Mouse (Mus musculus) hindbrain, embryonic 14.5 days (tissue): ENCODE data around the gene A930004D18Rik. TPM values are rescaled to one million over a fixed set of nuclear protein-coding genes. Genes with fewer than 3 reads are reported as not detected.

Source experiments
- ATAC-seq: fragments of 200-750 bp; cut with Nextera tagmentation; 2 replicates; pipeline ENCODE4 v1.8.0; 2017; ENCODE audit warnings: moderate number of reproducible peaks, mild to moderate bottlenecking, moderate TSS enrichment, moderate library complexity; ENCODE audit not compliant: low FRiP score
- DNase-seq: peaks from one replicate; pipeline ENCODE4 v3.0.0-alpha.2; 2015; ENCODE audit warnings: low spot score
- H3K27ac ChIP-seq: fragments of 300-500 bp; sonication (generic); 2 replicates; pipeline ENCODE4 v1.5.1; 2014; ENCODE audit warnings: mild to moderate bottlenecking, moderate library complexity
- H3K27me3 ChIP-seq: fragments of 300-500 bp; sonication (generic); 2 replicates; pipeline ENCODE4 v1.6.1; 2014; ENCODE audit warnings: mild to moderate bottlenecking, low read length, mixed read lengths; ENCODE audit not compliant: control insufficient read depth, insufficient read depth
- H3K36me3 ChIP-seq: fragments of 300-500 bp; sonication (generic); replicated peaks from 2 replicates; pipeline ENCODE4 v1.6.1; 2014; ENCODE audit not compliant: control insufficient read depth, insufficient read depth
- H3K4me1 ChIP-seq: fragments of 300-500 bp; sonication (generic); replicated peaks from 2 replicates; pipeline ENCODE4 v1.6.1; 2014; ENCODE audit warnings: antibody characterized with exemption, low read length, mixed read lengths; ENCODE audit not compliant: control insufficient read depth, insufficient read depth
- H3K4me2 ChIP-seq: fragments of 300-500 bp; sonication (generic); replicated peaks from 2 replicates; pipeline ENCODE4 v1.6.1; 2014; ENCODE audit warnings: mild to moderate bottlenecking, moderate library complexity
- H3K4me3 ChIP-seq: fragments of 300-500 bp; sonication (generic); replicated peaks from 2 replicates; pipeline ENCODE4 v1.5.1; 2014; ENCODE audit warnings: mild to moderate bottlenecking, low read length
- H3K9ac ChIP-seq: fragments of 300-500 bp; sonication (generic); 2 replicates; pipeline ENCODE4 v1.6.1; 2014
- H3K9me3 ChIP-seq: fragments of 300-500 bp; sonication (generic); 2 replicates; pipeline ENCODE4 v1.6.1; 2016; ENCODE audit warnings: low read length; ENCODE audit not compliant: control insufficient read depth
- WGBS: fragments of 180-500 bp; shearing (Covaris S2); extraction: QIAGEN DNeasy Blood & Tissue Kit; methylation state at CpG from one replicate; pipeline ENCODE4 v1.1.7; 2014; 5-methylcytosine and 5-hydroxymethylcytosine counted together
- polyA plus RNA-seq: library from polyadenylated mRNA; unstranded; fragments of >200 nt; fragmentation: Nextera tagmentation; extraction: Ambion mirVana; gene quantifications from 2 replicates; pipeline ENCODE4 v1.2.1, GENCODE M21; 2014

A930004D18Rik gene
- polyA plus RNA-seq, 1 experiment from 2014 or later = 6.3 TPM

DNA sequence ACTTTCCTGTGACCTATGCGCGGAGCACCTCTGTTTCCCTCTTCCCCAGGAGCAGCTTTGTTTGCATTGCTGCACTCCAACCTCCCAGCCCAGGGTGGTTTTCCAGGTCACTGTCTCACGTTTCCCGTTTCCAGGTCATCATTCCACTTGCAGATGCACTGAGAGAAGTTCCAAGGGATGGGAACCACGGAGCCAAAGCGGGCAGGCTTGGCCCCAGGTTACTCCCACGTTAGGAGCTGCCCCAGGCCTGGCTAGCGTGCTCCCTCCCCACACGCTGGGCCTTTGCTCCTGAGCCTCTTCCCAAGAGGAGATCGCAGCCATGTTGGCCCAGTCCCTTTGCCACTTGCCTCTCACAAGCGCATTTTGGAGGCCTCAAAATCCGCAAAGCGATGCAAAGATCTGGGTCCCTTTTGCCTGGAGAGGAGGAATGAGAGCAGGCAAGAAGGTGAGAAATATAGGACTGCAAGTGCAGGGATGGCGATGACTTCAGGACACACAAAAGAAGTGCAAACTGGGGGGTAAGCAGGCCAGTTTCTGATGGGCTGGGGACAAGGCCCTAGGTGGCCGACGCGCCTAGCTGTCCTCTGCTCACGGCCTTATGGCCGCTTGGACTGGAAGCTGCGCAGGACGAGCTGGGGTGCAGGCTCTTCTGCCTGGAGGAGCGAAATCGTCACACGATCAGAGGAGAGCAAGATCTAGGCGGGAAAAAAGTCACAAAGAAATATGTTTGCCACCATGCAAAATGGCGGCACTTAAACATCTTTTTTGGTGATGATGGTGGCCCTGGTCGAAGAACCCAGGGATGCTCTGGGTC, 3.0 kb upstream of the A930004D18Rik start:
- DNase-seq (no peak), ATAC-seq (peak; percentile 19; the same call in 1 of the 2 replicates)

DNA sequence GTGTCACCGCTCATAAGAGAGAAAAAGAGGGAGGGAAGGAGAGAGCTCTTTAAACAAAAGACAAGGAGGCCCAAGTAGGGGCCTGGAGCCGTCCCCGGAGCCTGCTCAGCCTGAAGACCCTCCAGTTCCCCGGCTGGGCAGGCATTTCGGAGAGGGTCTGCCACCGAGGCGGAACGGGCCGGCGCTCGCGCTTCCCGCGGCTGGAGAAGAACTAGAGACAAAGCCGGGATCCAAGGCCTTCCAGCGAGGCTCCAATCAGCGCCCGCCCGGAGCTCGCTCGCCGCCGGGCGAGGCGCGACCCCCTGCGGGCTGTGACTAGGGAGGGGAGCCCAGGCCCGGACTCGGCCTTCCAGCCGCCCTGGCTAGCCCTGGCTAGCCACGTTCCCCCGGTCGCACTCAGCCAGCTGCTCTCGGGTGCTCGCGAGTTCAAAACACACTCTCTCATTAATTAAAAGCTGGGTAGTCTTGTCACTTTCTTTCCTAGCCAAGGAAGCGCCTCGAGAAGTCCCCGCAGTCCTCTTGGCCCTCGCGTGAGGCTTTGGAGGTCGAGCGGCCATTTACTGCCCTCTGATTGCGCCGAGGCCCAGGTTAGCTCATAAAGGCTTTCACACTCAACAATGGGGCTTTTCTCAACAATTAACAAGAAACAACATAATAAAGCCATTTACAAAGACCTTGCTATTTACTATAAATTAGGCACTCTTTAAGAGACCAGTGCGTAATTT, 2.2 kb upstream of the A930004D18Rik start:
- Histone ChIP-seq H3K4me1 (peaks cover 58% of the 10 kb centered on the region), H3K9ac (peak overlapping the region; percentile 72)

More for the DNA sequence above, 3.0 kb upstream of the A930004D18Rik start:
- H3K4me2 ChIP-seq = peak overlapping the region; percentile 95
- H3K4me1 ChIP-seq = peaks cover 60% of the 10 kb centered on the region
- no peaks in the 10 kb centered on the region for H3K27me3 ChIP-seq
- 11% methylated on average over 27 of the region's 27 CpGs for WGBS
- H3K9me3 ChIP-seq = no peaks in the 10 kb centered on the region
- H3K36me3 ChIP-seq = no peaks in the 10 kb centered on the region
- peak overlapping the region; percentile 72 for H3K9ac ChIP-seq
- peak overlapping the region; percentile 81 for H3K27ac ChIP-seq
- peak overlapping the region; percentile 21 for H3K4me3 ChIP-seq

GRCm38 (mm10) chr2:18038895-18039371, 1.4 kb upstream of the A930004D18Rik start:
- Histone ChIP-seq H3K9me3 (no peaks in the 10 kb centered on the region), H3K9ac (peak overlapping the region; percentile 72), H3K27me3 (no peaks in the 10 kb centered on the region), H3K4me3 (no peak overlapping the region), H3K36me3 (no peaks in the 10 kb centered on the region), H3K4me1 (peaks cover 57% of the 10 kb centered on the region), H3K27ac (peak overlapping the region; percentile 81; the same call in 1 of the 2 replicates), H3K4me2 (peak overlapping the region; percentile 95)
- DNase-seq = peak; percentile 50
- WGBS = 21% methylated on average over 10 of the region's 10 CpGs
- ATAC-seq = 0 out of 2 replicates have a peak, but pooled peaks have one; percentile 21

More for the DNA sequence above, 2.2 kb upstream of the A930004D18Rik start:
- Histone ChIP-seq H3K9me3 (no peaks in the 10 kb centered on the region), H3K27ac (peak overlapping the region; percentile 81), H3K4me3 (peak overlapping the region; percentile 21), H3K4me2 (peak overlapping the region; percentile 95), H3K27me3 (no peaks in the 10 kb centered on the region), H3K36me3 (no peaks in the 10 kb centered on the region)
- 3% methylated on average over 44 of the region's 46 CpGs for WGBS
- DNase-seq (no peak), ATAC-seq (peak; percentile 54)

GRCm38 (mm10) chr2:18038141-18038752, 710 bp upstream of the A930004D18Rik start:
- H3K27me3 ChIP-seq = no peaks in the 10 kb centered on the region
- peak overlapping the region; percentile 95; the same call in 1 of the 2 replicates for H3K4me2 ChIP-seq
- H3K36me3 ChIP-seq = no peaks in the 10 kb centered on the region
- H3K27ac ChIP-seq = no peak overlapping the region
- no peaks in the 10 kb centered on the region for H3K9me3 ChIP-seq
- peaks cover 63% of the 10 kb centered on the region for H3K4me1 ChIP-seq
- WGBS = 53% methylated on average over 3 of the region's 3 CpGs
- peak; percentile 40 for DNase-seq
- H3K9ac ChIP-seq = no peak overlapping the region
- ATAC-seq = no peak
- H3K4me3 ChIP-seq = no peak overlapping the region

- DNase-seq (peak; percentile 28), ATAC-seq (no peak)
- Histone ChIP-seq H3K4me2 (no peak overlapping the region), H3K9ac (no peak overlapping the region), H3K27ac (no peak overlapping the region), H3K4me3 (no peak overlapping the region), H3K4me1 (peaks cover 50% of the 10 kb centered on the region), H3K9me3 (no peaks in the 10 kb centered on the region), H3K36me3 (no peaks in the 10 kb centered on the region), H3K27me3 (no peaks in the 10 kb centered on the region)
- 38% methylated on average over 10 of the region's 10 CpGs for WGBS
Measured at GRCm38 (mm10) chr2:18034371-18035250, 2.9 kb downstream of the A930004D18Rik start.

- Histone ChIP-seq H3K4me3 (no peak overlapping the region), H3K9me3 (no peaks in the 10 kb centered on the region), H3K36me3 (no peaks in the 10 kb centered on the region), H3K27me3 (no peaks in the 10 kb centered on the region), H3K4me1 (peaks cover 40% of the 10 kb centered on the region), H3K9ac (peak overlapping the region; percentile 45), H3K27ac (peak overlapping the region; percentile 49), H3K4me2 (peak overlapping the region; percentile 90)
- ATAC-seq (peak; percentile 21; the same call in 1 of the 2 replicates), DNase-seq (peak; percentile 55)
- 27% methylated on average over 10 of the region's 10 CpGs for WGBS
Measured at GRCm38 (mm10) chr2:18033166-18034108, 4.1 kb downstream of the A930004D18Rik start.

GRCm38 (mm10) chr2:18032538-18032895, 5.0 kb downstream of the A930004D18Rik start:
- Histone ChIP-seq H3K4me2 (peak overlapping the region; percentile 90), H3K27me3 (no peaks in the 10 kb centered on the region), H3K4me3 (no peak overlapping the region), H3K27ac (no peak overlapping the region), H3K4me1 (peaks cover 38% of the 10 kb centered on the region), H3K36me3 (no peaks in the 10 kb centered on the region), H3K9ac (no peak overlapping the region), H3K9me3 (no peaks in the 10 kb centered on the region)
- WGBS = 38% methylated on average over 5 of the region's 5 CpGs
- DNase-seq (peak; percentile 37), ATAC-seq (no peak)
